Mouse (Mus musculus) spleen, adult 2 months (tissue): Measurements from ENCODE around the gene Ccdc9.

Experiments used
- CTCF ChIP-seq: fragments of 200-500 bp; IDR thresholded peaks from 2 replicates; pipeline ENCODE4 v1.5.1; 2011; ENCODE audit warnings: mild to moderate bottlenecking, inconsistent platforms; ENCODE audit not compliant: insufficient read depth, insufficient read length, insufficient replicate concordance; ENCODE audit errors: extremely low read depth
- POLR2A ChIP-seq: fragments of 200-500 bp; IDR thresholded peaks from 2 replicates; pipeline ENCODE4 v1.6.1; 2011; ENCODE audit warnings: low read depth, low read length, inconsistent platforms

GRCm38 (mm10) chr7:16274922-16275890 is 11.4 kb downstream of the Ccdc9 start:
- TF ChIP-seq CTCF (no peak), POLR2A (no peak)
